Mouse (Mus musculus): ENCODE measurements around the gene Hhipl2. TPM values are rescaled to one million over a fixed set of nuclear protein-coding genes. Genes with fewer than 3 reads are reported as not detected.
"Not testable (repeated sequence)": the region's sequence is repeated elsewhere in the genome, so short reads cannot be mapped to it uniquely, and the experiment has no call there.

The Hhipl2 gene
- 0.10 and 0.15 TPM in 2 replicates for polyA plus RNA-seq (2012; rRNA removed)

- Histone ChIP-seq H3K4me3 (ENCODE audit: low read depth, low read length) (no peak within 1 kb of the TSS), H3K27ac (ENCODE audit: insufficient read depth, low read depth, low read length) (no peak within 1 kb of the TSS), H3K4me1 (ENCODE audit: control insufficient read depth, insufficient read depth, insufficient read length, low read length) (peaks cover 5% of the 10 kb centered on the region; the same call in 1 of the 2 replicates), H3K27me3 (ENCODE audit: control insufficient read depth, insufficient read depth, low read length) (no peaks in the 10 kb centered on the region), H3K36me3 (ENCODE audit: control insufficient read depth, insufficient read depth, low read length) (no peaks in the 10 kb centered on the region)
- no peak for TF ChIP-seq CTCF (IDR thresholded peaks at IDR 0.05; ENCODE audit: extremely low read depth, insufficient read length, insufficient replicate concordance, low read depth, low read length)
- TF ChIP-seq POLR2A (IDR thresholded peaks at IDR 0.05; ENCODE audit: low read depth, low read length), result no peak
- WGBS, result 84% methylated on average over 12 of the region's 12 CpGs
These were observed at the start of gene Hhipl2 for GRCm38 (mm10) chr1:183417873-183418272. Gene Hhipl2, plus strand, starts transcription at chr1:183418215.

- H3K4me3 ChIP-seq (ENCODE audit: low read depth, low read length), result peak overlapping the region; percentile 85
- TF ChIP-seq POLR2A (IDR thresholded peaks at IDR 0.05; ENCODE audit: low read depth, low read length) (peak; percentile 15; the same call in 1 of the 2 replicates), CTCF (IDR thresholded peaks at IDR 0.05; ENCODE audit: extremely low read depth, insufficient read length, insufficient replicate concordance, low read depth, low read length) (no peak)
- peaks cover 10% of the 10 kb centered on the region for H3K36me3 ChIP-seq (ENCODE audit: control insufficient read depth, insufficient read depth, low read length)
- H3K27me3 ChIP-seq (ENCODE audit: control insufficient read depth, insufficient read depth, low read length), result no peaks in the 10 kb centered on the region
- peaks cover 12% of the 10 kb centered on the region for H3K4me1 ChIP-seq (ENCODE audit: control insufficient read depth, insufficient read depth, insufficient read length, low read length)
- no peak overlapping the region; the same call in 1 of the 2 replicates for H3K27ac ChIP-seq (ENCODE audit: insufficient read depth, low read depth, low read length)
- WGBS, result 2% methylated on average over 56 of the region's 56 CpGs
These were observed 49.2 kb upstream of the Hhipl2 start for GRCm38 (mm10) chr1:183368601-183369400.

- WGBS, result under 1% methylated on average over 51 of the region's 51 CpGs
- Histone ChIP-seq H3K4me1 (ENCODE audit: control insufficient read depth, insufficient read depth, insufficient read length, low read length) (peaks cover 12% of the 10 kb centered on the region), H3K36me3 (ENCODE audit: control insufficient read depth, insufficient read depth, low read length) (peaks cover 8% of the 10 kb centered on the region), H3K4me3 (ENCODE audit: low read depth, low read length) (peak within 1 kb of the TSS; percentile 85), H3K27me3 (ENCODE audit: control insufficient read depth, insufficient read depth, low read length) (no peaks in the 10 kb centered on the region), H3K27ac (ENCODE audit: insufficient read depth, low read depth, low read length) (peak within 1 kb of the TSS; percentile 2; the same call in 1 of the 2 replicates)
- TF ChIP-seq POLR2A (IDR thresholded peaks at IDR 0.05; ENCODE audit: low read depth, low read length) (peak; percentile 55), CTCF (IDR thresholded peaks at IDR 0.05; ENCODE audit: extremely low read depth, insufficient read length, insufficient replicate concordance, low read depth, low read length) (no peak)
These were observed 48.5 kb upstream of the Hhipl2 start, which contains the start of gene Mia3 for GRCm38 (mm10) chr1:183369427-183370014. Gene Mia3, minus strand, starts transcription at chr1:183369553.

- TF ChIP-seq POLR2A (IDR thresholded peaks at IDR 0.05; ENCODE audit: low read depth, low read length) (no peak), CTCF (IDR thresholded peaks at IDR 0.05; ENCODE audit: extremely low read depth, insufficient read length, insufficient replicate concordance, low read depth, low read length) (no peak)
- Histone ChIP-seq H3K36me3 (ENCODE audit: control insufficient read depth, insufficient read depth, low read length) (no peaks in the 10 kb centered on the region), H3K27ac (ENCODE audit: insufficient read depth, low read depth, low read length) (no peak overlapping the region), H3K4me1 (ENCODE audit: control insufficient read depth, insufficient read depth, insufficient read length, low read length) (peaks cover 4% of the 10 kb centered on the region; the same call in 1 of the 2 replicates), H3K27me3 (ENCODE audit: control insufficient read depth, insufficient read depth, low read length) (no peaks in the 10 kb centered on the region), H3K4me3 (ENCODE audit: low read depth, low read length) (no peak overlapping the region)
- 79% methylated on average over 5 of the region's 5 CpGs for WGBS
These were observed 43.3 kb upstream of the Hhipl2 start for GRCm38 (mm10) chr1:183374728-183375127.

- TF ChIP-seq POLR2A (IDR thresholded peaks at IDR 0.05; ENCODE audit: low read depth, low read length) (no peak), CTCF (IDR thresholded peaks at IDR 0.05; ENCODE audit: extremely low read depth, insufficient read length, insufficient replicate concordance, low read depth, low read length) (no peak)
- Histone ChIP-seq H3K4me3 (ENCODE audit: low read depth, low read length) (no peak overlapping the region), H3K4me1 (ENCODE audit: control insufficient read depth, insufficient read depth, insufficient read length, low read length) (no peaks in the 10 kb centered on the region), H3K36me3 (ENCODE audit: control insufficient read depth, insufficient read depth, low read length) (no peaks in the 10 kb centered on the region), H3K27ac (ENCODE audit: insufficient read depth, low read depth, low read length) (no peak overlapping the region), H3K27me3 (ENCODE audit: control insufficient read depth, insufficient read depth, low read length) (no peaks in the 10 kb centered on the region)
- 85% methylated on average over 4 of the region's 4 CpGs for WGBS
These were observed 41.0 kb upstream of the Hhipl2 start for GRCm38 (mm10) chr1:183377045-183377444.

- TF ChIP-seq CTCF (IDR thresholded peaks at IDR 0.05; ENCODE audit: extremely low read depth, insufficient read length, insufficient replicate concordance, low read depth, low read length), result no peak
- TF ChIP-seq POLR2A (IDR thresholded peaks at IDR 0.05; ENCODE audit: low read depth, low read length), result no peak
- no peaks in the 10 kb centered on the region for H3K4me1 ChIP-seq (ENCODE audit: control insufficient read depth, insufficient read depth, insufficient read length, low read length)
- H3K4me3 ChIP-seq (ENCODE audit: low read depth, low read length), result no peak overlapping the region
- 0 out of 2 replicates have a peak overlapping the region, but pooled peaks have one; percentile 22 for H3K27ac ChIP-seq (ENCODE audit: insufficient read depth, low read depth, low read length)
- no peaks in the 10 kb centered on the region for H3K36me3 ChIP-seq (ENCODE audit: control insufficient read depth, insufficient read depth, low read length)
- 51% methylated on average over 10 of the region's 10 CpGs for WGBS
- H3K27me3 ChIP-seq (ENCODE audit: control insufficient read depth, insufficient read depth, low read length), result no peaks in the 10 kb centered on the region
These were observed 39.6 kb upstream of the Hhipl2 start for GRCm38 (mm10) chr1:183378321-183378941.

GRCm38 (mm10) chr1:183379376-183379775 is 38.6 kb upstream of the Hhipl2 start:
- 89% methylated on average over 3 of the region's 3 CpGs for WGBS
- H3K36me3 ChIP-seq (ENCODE audit: control insufficient read depth, insufficient read depth, low read length); H3K27ac ChIP-seq (ENCODE audit: insufficient read depth, low read depth, low read length); H3K4me3 ChIP-seq (ENCODE audit: low read depth, low read length); H3K27me3 ChIP-seq (ENCODE audit: control insufficient read depth, insufficient read depth, low read length); H3K4me1 ChIP-seq (ENCODE audit: control insufficient read depth, insufficient read depth, insufficient read length, low read length): not testable (repeated sequence)

Data from small intestine, adult 2 months (tissue).